8 mouse cellular contexts compared by ENCODE assay signal in the genomic region with DNA sequence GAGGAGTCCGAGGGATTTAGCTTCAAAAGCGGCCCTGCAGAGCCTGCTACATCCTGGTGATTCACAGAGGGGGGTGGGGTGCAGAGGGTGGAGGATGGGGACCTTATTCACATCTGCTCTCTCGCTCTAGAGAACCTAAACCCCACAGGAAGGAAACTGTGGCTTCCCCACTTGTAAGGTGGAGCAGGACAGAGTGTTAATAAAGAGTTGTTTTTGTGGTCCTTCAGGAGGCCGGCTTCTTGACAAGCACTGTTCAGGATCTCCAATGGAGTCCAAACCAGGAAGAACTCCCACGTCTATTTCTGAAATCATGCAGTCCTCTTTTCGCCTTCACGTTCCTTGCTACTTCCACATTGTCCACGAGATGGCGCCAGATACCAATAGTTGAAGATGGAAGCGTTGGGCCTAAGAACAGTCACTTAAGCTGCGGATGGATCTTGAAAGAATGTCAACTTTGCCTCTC. TPM values are rescaled to one million over a fixed set of nuclear protein-coding genes. Genes with fewer than 3 reads are reported as not detected.
DNase-seq lines count a peak whose midpoint lies in the region; ATAC-seq and TF ChIP-seq lines count a peak whose summit lies in the region.

No protein-coding gene starts in this region.

- TF ChIP-seq POLR2A in heart, adult 2 months (IDR thresholded peaks at IDR 0.05; ENCODE audit: insufficient read depth, low read depth, low read length) = no peak; the same call in 1 of the 2 replicates

- intact Hi-C loops in heart, adult 2 months (cut with DNase I) = loop anchor here (1.0 to 5.0 kb wide), 4 partner anchors 27 to 233 kb away; no protein-coding TSS in a partner anchor

- no peaks in the 10 kb centered on the region for H3K4me1 ChIP-seq in embryonic facial prominence, embryonic 11.5 days (ENCODE audit: control insufficient read depth, insufficient read depth, low read length)
- H3K4me1 ChIP-seq in heart, adult 2 months (ENCODE audit: control insufficient read depth, insufficient read depth, low read length) = peaks cover 15% of the 10 kb centered on the region
- H3K4me1 ChIP-seq in stomach, embryonic 15.5 days = peaks cover 5% of the 10 kb centered on the region; the same call in 1 of the 2 replicates

- H3K4me2 ChIP-seq in embryonic facial prominence, embryonic 11.5 days (ENCODE audit: low read depth, low read length) = no peak overlapping the region
- peak overlapping the region; percentile 36; the same call in 1 of the 2 replicates for H3K4me2 ChIP-seq in stomach, embryonic 15.5 days

- H3K27ac ChIP-seq in embryonic facial prominence, embryonic 11.5 days (replicated peaks; ENCODE audit: low read depth, low read length) = no peak overlapping the region
- peak overlapping the region; percentile 67 for H3K27ac ChIP-seq in heart, adult 2 months
- no peak overlapping the region for H3K27ac ChIP-seq in stomach, embryonic 15.5 days

- no peaks in the 10 kb centered on the region for H3K36me3 ChIP-seq in embryonic facial prominence, embryonic 11.5 days (replicated peaks; ENCODE audit: control insufficient read depth, insufficient read depth, low read depth, low read length)
- no peaks in the 10 kb centered on the region for H3K36me3 ChIP-seq in heart, adult 2 months (ENCODE audit: control insufficient read depth, insufficient read depth, low read length)
- no peaks in the 10 kb centered on the region for H3K36me3 ChIP-seq in stomach, embryonic 15.5 days

- H3K27me3 ChIP-seq in embryonic facial prominence, embryonic 11.5 days (ENCODE audit: control insufficient read depth, insufficient read depth, low read length) = no peaks in the 10 kb centered on the region
- H3K27me3 ChIP-seq in heart, adult 2 months (ENCODE audit: control insufficient read depth, insufficient read depth, low read length) = no peaks in the 10 kb centered on the region
- H3K27me3 ChIP-seq in stomach, embryonic 15.5 days (replicated peaks) = no peaks in the 10 kb centered on the region

- H3K79me2 ChIP-seq in heart, adult 2 months (replicated peaks; ENCODE audit: control insufficient read depth, insufficient read depth, low read length) = no peaks in the 10 kb centered on the region

- H3K9ac ChIP-seq in embryonic facial prominence, embryonic 11.5 days (replicated peaks; ENCODE audit: low read length) = no peak overlapping the region; the same call in 1 of the 2 replicates
- no peak overlapping the region for H3K9ac ChIP-seq in heart, adult 2 months (ENCODE audit: low read depth, low read length)
- no peak overlapping the region for H3K9ac ChIP-seq in stomach, embryonic 15.5 days

- TF ChIP-seq CTCF in heart, adult 2 months (IDR thresholded peaks at IDR 0.05) = peak; percentile 95

- 10% methylated on average over 11 of the region's 11 CpGs for WGBS in embryonic facial prominence, embryonic 11.5 days
- WGBS in heart, adult 2 months = 5% methylated on average over 11 of the region's 11 CpGs
- WGBS in stomach, embryonic 15.5 days = 7% methylated on average over 11 of the region's 11 CpGs

- TF ChIP-seq EP300 in heart, adult 2 months (IDR thresholded peaks at IDR 0.05; ENCODE audit: insufficient read depth, low read depth, low read length) = peak; percentile 94

- DNase-seq in 3T3-L1 (ENCODE audit: low read depth, low spot score) (peak; percentile 94), liver (peak; percentile 69)
- DNase-seq in adrenal gland, postnatal 14 days = peak; percentile 89
- DNase-seq in embryonic facial prominence, embryonic 11.5 days (ENCODE audit: low spot score) = peak; percentile 91
- DNase-seq in heart, adult 2 months = peak; percentile 78 to 88
- DNase-seq in kidney, adult 9 months = peak; percentile 81
- peak; percentile 79 to 82 for DNase-seq in natural killer cell, adult 2 months (ENCODE audit: low spot score in 2 of 2)

- no peak overlapping the region for H3K4me3 ChIP-seq in embryonic facial prominence, embryonic 11.5 days (ENCODE audit: low read depth, low read length)
- no peak overlapping the region for H3K4me3 ChIP-seq in heart, adult 2 months
- no peak overlapping the region for H3K4me3 ChIP-seq in stomach, embryonic 15.5 days (replicated peaks)

- no peak for ATAC-seq in embryonic facial prominence, embryonic 11.5 days (replicated peaks; ENCODE audit: insufficient number of reproducible peaks, low FRiP score, low TSS enrichment, low read depth)
- no peak for ATAC-seq in stomach, embryonic 15.5 days (ENCODE audit: insufficient read depth, low FRiP score, low read depth)

- H3K9me3 ChIP-seq in embryonic facial prominence, embryonic 11.5 days (replicated peaks; ENCODE audit: control insufficient read depth, low read length) = no peaks in the 10 kb centered on the region
- no peaks in the 10 kb centered on the region for H3K9me3 ChIP-seq in stomach, embryonic 15.5 days

RNA-seq across cellular contexts. Expression of a gene that starts 3.0 kb away (rescaled TPM):
- not detected in 2 replicates for total RNA-seq in adrenal gland, postnatal 14 days (2021)
- 0.25 TPM in 1 of 2 replicates, not detected in the other for polyA plus RNA-seq in embryonic facial prominence, embryonic 11.5 days (2014; fragmentation: Nextera tagmentation; extraction: Ambion mirVana)
- not detected for total RNA-seq in heart, adult 2 months (2021)
- 0.18 TPM in 1 of 2 replicates, not detected in the other for polyA plus RNA-seq in heart, adult 2 months (2012; rRNA removed)
- 0.64 and 2.1 TPM in 2 replicates for polyA plus RNA-seq in stomach, embryonic 15.5 days (2015; fragmentation: Nextera tagmentation; extraction: Ambion mirVana)

RNA-seq across cellular contexts. Expression of a gene that starts 6.1 kb away (rescaled TPM):
- 0.26 and 1.3 TPM in 2 replicates for total RNA-seq in adrenal gland, postnatal 14 days (2021)
- polyA plus RNA-seq in embryonic facial prominence, embryonic 11.5 days (2014; fragmentation: Nextera tagmentation; extraction: Ambion mirVana) = 0.15 TPM in 1 of 2 replicates, not detected in the other
- not detected for total RNA-seq in heart, adult 2 months (2021)
- not detected in 2 replicates for polyA plus RNA-seq in heart, adult 2 months (2012; rRNA removed)
- 0.13 and 0.14 TPM in 2 replicates for polyA plus RNA-seq in stomach, embryonic 15.5 days (2015; fragmentation: Nextera tagmentation; extraction: Ambion mirVana)

RNA-seq across cellular contexts. Expression of a gene that starts 11.8 kb away (rescaled TPM):
- total RNA-seq in adrenal gland, postnatal 14 days (2021) = not detected in 2 replicates
- polyA plus RNA-seq in embryonic facial prominence, embryonic 11.5 days (2014; fragmentation: Nextera tagmentation; extraction: Ambion mirVana) = not detected in 2 replicates
- not detected for total RNA-seq in heart, adult 2 months (2021)
- polyA plus RNA-seq in heart, adult 2 months (2012; rRNA removed) = 0.12 TPM in 1 of 2 replicates, not detected in the other
- polyA plus RNA-seq in stomach, embryonic 15.5 days (2015; fragmentation: Nextera tagmentation; extraction: Ambion mirVana) = 3,013 and 3,281 TPM in 2 replicates

RNA-seq across cellular contexts. Expression of a gene that starts 45.3 kb away (rescaled TPM):
- total RNA-seq in adrenal gland, postnatal 14 days (2021) = 73.8 and 81.7 TPM in 2 replicates
- polyA plus RNA-seq in embryonic facial prominence, embryonic 11.5 days (2014; fragmentation: Nextera tagmentation; extraction: Ambion mirVana) = 186 and 191 TPM in 2 replicates
- 10 to 100 TPM; 62.1 to 73.6 TPM for total RNA-seq in heart, adult 2 months (2021)
- polyA plus RNA-seq in heart, adult 2 months (2012; rRNA removed) = 93.0 and 118 TPM in 2 replicates
- polyA plus RNA-seq in stomach, embryonic 15.5 days (2015; fragmentation: Nextera tagmentation; extraction: Ambion mirVana) = 191 and 192 TPM in 2 replicates

RNA-seq across cellular contexts. Expression of a gene that starts 50.5 kb away (rescaled TPM):
- total RNA-seq in adrenal gland, postnatal 14 days (2021) = not detected in 2 replicates
- polyA plus RNA-seq in embryonic facial prominence, embryonic 11.5 days (2014; fragmentation: Nextera tagmentation; extraction: Ambion mirVana) = not detected in 2 replicates
- not detected for total RNA-seq in heart, adult 2 months (2021)
- not detected in 2 replicates for polyA plus RNA-seq in heart, adult 2 months (2012; rRNA removed)
- polyA plus RNA-seq in stomach, embryonic 15.5 days (2015; fragmentation: Nextera tagmentation; extraction: Ambion mirVana) = not detected in 2 replicates

Comparison
In these comparisons a context has a peak if more than half of its experiments do, and no peak if none do; other contexts are left out.
1. RNA of a gene that starts 11.8 kb away (polyA plus RNA-seq): 3,013 to 3,281 TPM in stomach, embryonic 15.5 days; 0.12 TPM in heart, adult 2 months and not detected in embryonic facial prominence, embryonic 11.5 days; every median in the first group is over 1,000 times any median in the second.
2. Peak in every context shown above with its lines, with median percentiles within 50 percentile points of each other: DNase-seq.